Mouse (Mus musculus) spleen, adult 2 months (tissue): ENCODE results near the gene Cwc22.

Experiments
- CTCF ChIP-seq: fragments of 200-500 bp; IDR thresholded peaks from 2 replicates; pipeline ENCODE4 v1.5.1; 2011; ENCODE audit warnings: mild to moderate bottlenecking, inconsistent platforms; ENCODE audit not compliant: insufficient read depth, insufficient read length, insufficient replicate concordance; ENCODE audit errors: extremely low read depth
- POLR2A ChIP-seq: fragments of 200-500 bp; IDR thresholded peaks from 2 replicates; pipeline ENCODE4 v1.6.1; 2011; ENCODE audit warnings: low read depth, low read length, inconsistent platforms

DNA sequence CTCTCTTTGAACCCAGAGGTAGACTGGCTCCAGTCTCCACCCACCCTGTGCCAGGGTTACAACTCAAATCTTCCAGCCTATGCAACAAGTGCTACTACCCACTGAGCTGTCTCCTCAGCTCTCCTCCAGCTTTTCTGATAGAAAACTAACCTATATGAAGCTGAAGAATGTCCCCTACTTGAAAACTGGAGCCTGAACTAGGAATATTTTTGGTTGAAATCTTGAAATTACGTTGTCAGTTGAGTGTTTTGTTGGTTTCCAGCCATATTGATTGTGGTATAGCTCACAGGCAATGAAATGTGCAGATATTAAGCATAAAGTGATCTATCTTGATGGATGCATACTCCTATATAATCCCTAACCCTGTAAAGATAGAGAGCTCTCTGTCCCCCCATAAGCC is 65.8 kb downstream of the Cwc22 start:
- no peak for TF ChIP-seq CTCF
- TF ChIP-seq POLR2A: no peak
